Mouse (Mus musculus) frontal cortex, postnatal 14 days (tissue): Measurements from ENCODE around the gene G430095P16Rik.

Experiments
- DNase-seq, 2 experiments: peaks; one replicate each; pipeline ENCODE4 v3.0.0; 2022; ENCODE audit warnings: low spot score in 2 of 2

The G430095P16Rik gene

DNA sequence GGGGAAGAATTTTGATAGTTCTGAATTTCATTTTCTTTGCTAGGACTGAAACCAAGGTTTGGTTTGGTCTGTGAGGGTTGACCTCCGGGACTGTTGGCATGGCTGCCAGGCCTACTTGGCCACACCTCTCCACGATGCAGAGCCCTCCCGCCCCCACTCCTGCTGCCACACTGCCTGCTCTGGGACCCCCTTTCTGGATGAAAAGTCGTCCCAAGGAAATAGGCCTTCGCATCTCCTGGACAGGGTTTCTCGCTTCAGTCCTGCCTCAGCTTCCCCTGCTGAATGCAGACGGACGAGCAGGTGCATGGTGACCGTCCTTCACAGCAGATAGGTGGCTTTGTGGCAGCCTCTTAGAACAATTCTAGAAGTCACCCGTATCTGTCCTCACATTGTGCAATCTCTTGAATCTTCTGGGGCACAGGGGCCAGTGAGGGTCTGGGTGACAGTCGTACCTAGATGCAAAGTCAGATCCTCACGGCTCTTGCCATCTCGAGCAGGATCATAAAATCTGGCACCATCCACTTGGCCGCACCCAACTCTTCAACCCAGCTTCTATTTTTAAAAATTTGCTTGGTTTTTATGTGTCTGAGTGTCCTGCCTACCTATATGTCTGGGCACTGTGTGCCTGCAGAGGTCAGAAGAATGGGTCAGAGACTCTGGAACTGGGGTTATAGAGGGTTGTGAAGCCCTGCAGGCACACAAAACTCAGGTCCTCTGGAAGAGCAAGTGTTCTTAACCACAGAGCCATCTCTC lies 45.7 kb downstream of the G430095P16Rik start:
- no peak for DNase-seq

DNA sequence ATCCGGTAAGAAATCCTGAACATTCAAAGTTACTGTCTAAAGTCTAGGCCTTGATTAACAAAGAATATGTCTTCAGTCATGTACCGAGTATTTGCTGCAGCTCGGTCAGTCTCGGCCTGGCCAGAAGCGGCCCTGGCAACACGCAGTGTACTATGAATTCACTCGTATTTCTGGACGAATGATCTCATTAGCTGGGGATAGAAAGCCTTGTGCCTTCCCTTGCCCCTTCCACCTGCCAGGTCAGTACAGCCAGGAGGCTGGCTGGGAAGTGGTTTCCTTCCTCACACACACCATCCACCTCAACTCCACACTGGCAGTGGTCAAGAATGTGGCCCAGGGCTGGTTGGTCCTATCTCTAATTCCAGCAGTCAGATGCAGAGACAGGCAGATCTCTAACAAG lies 46.5 kb downstream of the G430095P16Rik start:
- no peak for DNase-seq

DNA sequence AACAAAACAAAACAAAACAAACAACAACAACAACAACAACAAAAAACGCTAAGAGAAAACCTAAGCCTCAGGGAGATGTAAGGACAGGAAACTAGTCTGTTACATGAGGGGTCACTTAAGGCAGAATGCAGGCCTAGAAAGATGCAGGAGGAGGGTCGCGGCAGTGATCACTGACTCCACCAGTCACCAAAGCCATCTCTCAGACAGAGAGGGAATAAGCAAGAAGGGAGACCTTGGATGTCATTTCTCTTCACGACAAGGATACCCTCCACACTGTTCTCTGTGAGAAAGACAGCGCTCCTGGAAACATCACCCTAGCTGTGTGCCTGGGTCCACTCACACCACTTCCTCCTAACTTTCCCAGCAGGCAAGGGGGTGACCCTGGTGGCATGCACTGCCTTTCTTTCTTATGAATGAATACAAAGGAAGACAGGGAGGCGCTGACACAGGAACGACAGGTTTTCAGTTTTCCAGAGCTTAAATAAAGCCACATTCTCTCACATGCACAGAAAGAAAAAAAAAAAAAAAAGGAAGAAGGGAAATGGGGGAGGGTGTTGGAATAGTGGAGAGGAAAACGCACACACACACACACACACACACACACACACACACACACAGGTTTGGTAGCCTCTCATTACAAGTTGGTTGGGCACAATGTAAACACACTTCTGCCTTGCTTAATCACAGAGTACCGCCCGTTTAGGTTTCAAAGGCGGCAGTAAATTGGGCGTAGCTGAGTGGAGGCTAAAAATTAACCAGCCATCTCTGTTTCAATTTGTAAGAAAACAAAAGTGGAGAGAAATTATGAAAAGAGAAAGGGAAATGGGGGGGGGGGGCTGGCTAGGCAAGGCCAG lies 47.5 kb downstream of the G430095P16Rik start:
- DNase-seq = no peak

DNA sequence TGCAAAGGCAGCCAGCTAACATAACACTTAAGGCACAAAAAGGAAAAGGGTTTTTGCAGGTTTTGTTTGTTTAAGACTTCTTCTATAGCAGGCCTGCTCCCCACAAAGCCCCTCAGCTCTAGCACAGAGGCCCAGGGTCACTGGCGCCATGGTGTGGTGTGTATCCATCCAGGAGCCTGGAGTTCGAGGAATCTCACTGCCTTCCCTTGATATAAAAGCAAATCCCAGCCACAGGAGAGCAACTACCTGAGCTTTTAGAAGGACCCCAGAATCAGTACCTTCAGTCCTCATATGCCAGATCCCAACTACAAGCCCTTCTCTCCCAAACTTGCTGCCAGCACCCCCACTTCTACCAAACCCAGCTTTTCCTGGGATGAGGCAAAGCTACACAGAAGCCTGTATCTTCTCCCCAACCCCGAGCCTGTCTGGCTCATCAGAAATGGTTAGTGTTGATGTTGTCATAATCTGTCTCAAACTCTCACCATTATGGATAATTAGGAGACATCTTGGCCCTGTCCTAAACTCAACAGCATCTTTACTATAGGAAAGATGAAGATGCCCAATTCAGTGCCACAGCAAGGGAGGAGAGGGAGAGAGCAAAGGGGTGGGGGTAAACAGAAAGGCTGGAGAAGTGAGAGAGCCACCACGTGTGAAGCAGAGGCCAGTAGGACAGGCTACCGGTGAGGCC lies 48.3 kb downstream of the G430095P16Rik start:
- DNase-seq = no peak

DNA sequence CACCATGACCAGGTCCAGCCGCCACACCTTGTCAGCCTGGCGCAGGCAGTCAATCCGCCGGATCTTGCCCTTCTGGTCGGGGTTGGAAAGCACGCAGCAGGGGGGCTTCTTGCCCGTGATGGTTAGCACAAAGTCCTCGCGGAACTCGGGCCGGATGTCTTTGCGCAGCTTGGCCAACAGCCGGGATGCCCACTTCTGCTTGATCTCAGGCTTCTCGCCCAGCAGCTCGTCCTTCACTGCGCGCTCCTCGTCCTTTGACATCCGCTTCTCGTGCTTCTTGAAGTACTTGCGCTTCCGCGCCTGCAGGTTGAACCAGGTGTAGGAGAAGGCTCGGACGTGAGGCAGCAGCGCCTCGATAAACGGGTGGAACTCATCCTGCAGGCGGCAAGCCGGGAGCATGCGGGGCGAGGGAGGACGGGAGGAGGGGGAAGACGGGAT lies 49.2 kb downstream of the G430095P16Rik start:
- peak in 1 of 2 experiments; percentile 43 for DNase-seq

DNA sequence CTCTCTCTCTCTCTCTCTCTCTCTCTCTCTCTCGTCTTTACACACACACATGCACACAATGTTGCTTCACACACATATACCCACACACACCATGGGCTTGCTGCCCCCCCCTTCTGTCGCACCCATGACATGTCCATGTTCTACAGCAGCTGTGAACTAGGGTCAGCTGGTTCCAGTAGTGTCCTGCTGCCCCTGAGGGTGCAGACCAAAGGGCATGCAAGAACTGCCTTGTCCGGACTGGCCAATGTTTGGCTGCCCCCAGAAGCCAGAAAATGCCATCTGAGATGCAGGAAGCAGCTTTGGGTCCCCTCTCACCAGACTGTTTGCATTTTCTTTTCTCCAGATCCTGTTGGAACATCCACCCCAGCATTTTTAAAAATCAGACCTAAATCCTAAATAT lies 49.8 kb downstream of the G430095P16Rik start:
- DNase-seq = no peak

DNA sequence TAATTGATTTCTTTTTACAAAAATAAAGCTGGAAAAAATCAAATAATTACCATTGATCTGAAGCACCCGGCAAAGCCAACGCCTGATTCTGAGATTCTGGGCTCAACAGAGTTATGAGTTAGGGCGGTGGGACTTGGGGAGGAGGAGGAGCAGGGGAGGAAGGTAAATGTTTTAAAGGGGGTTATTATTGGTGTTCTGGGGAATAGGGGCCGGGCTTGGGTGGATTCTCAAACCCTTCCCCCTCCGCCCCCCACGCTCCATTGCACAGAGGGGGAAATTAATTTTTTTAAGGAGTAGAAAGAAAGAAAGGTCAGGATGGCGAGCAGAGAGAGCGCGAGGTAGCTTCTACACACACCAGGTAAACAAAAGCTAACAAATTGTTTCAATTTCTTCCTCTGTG lies 50.5 kb downstream of the G430095P16Rik start:
- no peak for DNase-seq

DNA sequence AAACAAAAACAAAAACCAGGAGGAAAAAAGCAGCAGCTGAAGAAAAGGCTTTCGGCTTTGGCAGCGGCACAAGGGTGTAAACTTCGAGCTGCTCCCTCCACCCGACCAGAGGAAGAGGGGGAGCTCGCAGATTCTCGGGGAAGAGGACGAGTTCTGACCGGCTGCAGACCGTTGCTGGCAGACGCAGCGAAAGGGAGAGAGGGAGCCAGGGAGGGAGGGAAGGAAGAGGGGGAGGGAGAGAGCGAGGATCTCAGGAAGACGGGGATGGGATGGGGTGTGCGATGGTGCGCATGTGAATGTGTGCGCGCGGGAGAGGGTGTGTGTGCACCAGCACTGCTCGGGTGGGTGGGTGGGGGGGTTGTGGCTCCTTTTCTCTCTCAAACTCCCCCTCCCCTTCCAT lies 51.0 kb downstream of the G430095P16Rik start:
- peak; percentile 66 to 76 for DNase-seq

GRCm38 (mm10) chr8:84774473-84774911 lies 51.7 kb downstream of the G430095P16Rik start:
- DNase-seq = peak; percentile 67 to 74

- DNase-seq = peak in 1 of 2 experiments; percentile 42
These were observed 52.3 kb downstream of the G430095P16Rik start for GRCm38 (mm10) chr8:84775105-84775591.

GRCm38 (mm10) chr8:84775621-84776113 lies 52.9 kb downstream of the G430095P16Rik start:
- DNase-seq = no peak
